Mouse (Mus musculus) forebrain, embryonic 14.5 days (tissue): ENCODE data around the gene Timp3. TPM values are rescaled to one million over a fixed set of nuclear protein-coding genes. Genes with fewer than 3 reads are reported as not detected.

ENCODE experiments used
- ATAC-seq: fragments of 200-750 bp; cut with Nextera tagmentation; 2 replicates; pipeline ENCODE4 v1.8.0; 2017; ENCODE audit warnings: mild to moderate bottlenecking, moderate library complexity
- DNase-seq: peaks from one replicate; pipeline ENCODE4 v3.0.0-alpha.2; 2015; ENCODE audit warnings: low spot score
- H3K27ac ChIP-seq: fragments of 300-500 bp; sonication (generic); 2 replicates; pipeline ENCODE4 v1.5.1; 2014; ENCODE audit warnings: low read depth, mild to moderate bottlenecking, control low read depth, low read length, moderate library complexity
- H3K27me3 ChIP-seq: fragments of 300-500 bp; sonication (generic); replicated peaks from 2 replicates; pipeline ENCODE4 v1.6.1; 2014; ENCODE audit warnings: low read length, control low read depth, mixed read lengths; ENCODE audit not compliant: control insufficient read depth, insufficient read depth
- H3K36me3 ChIP-seq: fragments of 300-500 bp; sonication (generic); 2 replicates; pipeline ENCODE4 v1.6.1; 2014; ENCODE audit warnings: low read length, control low read depth; ENCODE audit not compliant: control insufficient read depth, insufficient read depth
- H3K4me1 ChIP-seq: fragments of 300-500 bp; sonication (generic); 2 replicates; pipeline ENCODE4 v1.6.1; 2014; ENCODE audit warnings: antibody characterized with exemption, low read length, control low read depth; ENCODE audit not compliant: control insufficient read depth, insufficient read depth
- H3K4me2 ChIP-seq: fragments of 300-500 bp; sonication (generic); 2 replicates; pipeline ENCODE4 v1.6.1; 2014; ENCODE audit warnings: mild to moderate bottlenecking, control low read depth, low read length
- H3K4me3 ChIP-seq: fragments of 300-500 bp; sonication (generic); 2 replicates; pipeline ENCODE4 v1.5.1; 2014; ENCODE audit warnings: low read depth, low read length, control low read depth
- H3K9ac ChIP-seq: fragments of 300-500 bp; sonication (generic); 2 replicates; pipeline ENCODE4 v1.6.1; 2014; ENCODE audit warnings: mild to moderate bottlenecking, low read length, control low read depth, moderate library complexity
- H3K9me3 ChIP-seq: fragments of 300-500 bp; sonication (generic); replicated peaks from 2 replicates; pipeline ENCODE4 v1.6.1; 2016; ENCODE audit warnings: low read length, control low read depth, mixed read lengths; ENCODE audit not compliant: control insufficient read depth
- WGBS: fragments of 180-500 bp; shearing (Covaris S2); extraction: QIAGEN DNeasy Blood & Tissue Kit; methylation state at CpG from one replicate; pipeline ENCODE4 v1.1.7; 2014; 5-methylcytosine and 5-hydroxymethylcytosine counted together
- polyA plus RNA-seq: library from polyadenylated mRNA; unstranded; fragments of >200 nt; fragmentation: Nextera tagmentation; extraction: Ambion mirVana; gene quantifications from 2 replicates; pipeline ENCODE4 v1.2.1, GENCODE M21; 2014

Timp3 gene
- polyA plus RNA-seq, 1 experiment from 2014 or later, result 7.9 TPM

GRCm38 (mm10) chr10:86302318-86302648 is 2.1 kb downstream of the Timp3 start:
- ATAC-seq, result no peak
- H3K4me1 ChIP-seq, result peaks cover 31% of the 10 kb centered on the region
- H3K9me3 ChIP-seq, result no peaks in the 10 kb centered on the region
- H3K36me3 ChIP-seq, result no peaks in the 10 kb centered on the region
- H3K27me3 ChIP-seq, result no peaks in the 10 kb centered on the region
- H3K4me3 ChIP-seq, result no peak overlapping the region; the same call in 1 of the 2 replicates
- H3K9ac ChIP-seq, result no peak overlapping the region
- 73% methylated on average over 4 of the region's 4 CpGs for WGBS
- no peak for DNase-seq
- H3K4me2 ChIP-seq, result peak overlapping the region; percentile 98
- 0 out of 2 replicates have a peak overlapping the region, but pooled peaks have one; percentile 27 for H3K27ac ChIP-seq

GRCm38 (mm10) chr10:86302761-86303494 is 2.8 kb downstream of the Timp3 start:
- Histone ChIP-seq H3K27me3 (no peaks in the 10 kb centered on the region), H3K4me2 (peak overlapping the region; percentile 25; the same call in 1 of the 2 replicates), H3K27ac (0 out of 2 replicates have a peak overlapping the region, but pooled peaks have one; percentile 27), H3K9ac (no peak overlapping the region), H3K4me3 (no peak overlapping the region), H3K4me1 (peaks cover 31% of the 10 kb centered on the region), H3K36me3 (no peaks in the 10 kb centered on the region), H3K9me3 (no peaks in the 10 kb centered on the region)
- DNase-seq (peak; percentile 80), ATAC-seq (peak; percentile 40; the same call in 1 of the 2 replicates)
- WGBS, result 13% methylated on average over 8 of the region's 8 CpGs

- Histone ChIP-seq H3K4me2 (no peak overlapping the region), H3K4me1 (peaks cover 31% of the 10 kb centered on the region), H3K4me3 (no peak overlapping the region), H3K9me3 (no peaks in the 10 kb centered on the region), H3K27me3 (no peaks in the 10 kb centered on the region), H3K9ac (no peak overlapping the region), H3K36me3 (no peaks in the 10 kb centered on the region), H3K27ac (no peak overlapping the region)
- DNase-seq (peak; percentile 22), ATAC-seq (no peak)
- WGBS, result 46% methylated on average over 2 of the region's 2 CpGs
These were observed 3.3 kb downstream of the Timp3 start for GRCm38 (mm10) chr10:86303495-86303876.

- WGBS, result 3% methylated on average over 2 of the region's 2 CpGs
- no peaks in the 10 kb centered on the region for H3K36me3 ChIP-seq
These were observed 4.4 kb downstream of the Timp3 start for GRCm38 (mm10) chr10:86304583-86304982.

GRCm38 (mm10) chr10:86307235-86307634 is 7.1 kb downstream of the Timp3 start:
- H3K9me3 ChIP-seq, result no peaks in the 10 kb centered on the region
- H3K4me3 ChIP-seq, result no peak overlapping the region
- peaks cover 18% of the 10 kb centered on the region for H3K4me1 ChIP-seq
- H3K4me2 ChIP-seq, result no peak overlapping the region
- no peaks in the 10 kb centered on the region for H3K27me3 ChIP-seq
- no peak overlapping the region for H3K9ac ChIP-seq
- no peak overlapping the region for H3K27ac ChIP-seq
- H3K36me3 ChIP-seq, result no peaks in the 10 kb centered on the region
- DNase-seq (no peak), ATAC-seq (no peak)
- 85% methylated on average over 4 of the region's 4 CpGs for WGBS

More at GRCm38 (mm10) chr10:86304583-86304982, 4.4 kb downstream of the Timp3 start:
- no peak for ATAC-seq
- Histone ChIP-seq H3K9me3 (no peaks in the 10 kb centered on the region), H3K27me3 (no peaks in the 10 kb centered on the region), H3K9ac (no peak overlapping the region), H3K4me2 (no peak overlapping the region), H3K27ac (no peak overlapping the region), H3K4me1 (peaks cover 31% of the 10 kb centered on the region), H3K4me3 (no peak overlapping the region)
- peak; percentile 8 for DNase-seq

- Histone ChIP-seq H3K36me3 (no peaks in the 10 kb centered on the region), H3K4me1 (no peaks in the 10 kb centered on the region), H3K9ac (no peak overlapping the region), H3K27ac (no peak overlapping the region), H3K4me2 (no peak overlapping the region), H3K27me3 (no peaks in the 10 kb centered on the region), H3K4me3 (no peak overlapping the region), H3K9me3 (no peaks in the 10 kb centered on the region)
- DNase-seq, result no peak
- WGBS, result 88% methylated on average over 6 of the region's 6 CpGs
- ATAC-seq, result no peak
These were observed 10.4 kb downstream of the Timp3 start for GRCm38 (mm10) chr10:86310527-86310926.

GRCm38 (mm10) chr10:86312976-86313375 is 12.8 kb downstream of the Timp3 start:
- Histone ChIP-seq H3K36me3 (no peaks in the 10 kb centered on the region), H3K9ac (no peak overlapping the region), H3K9me3 (no peaks in the 10 kb centered on the region), H3K4me3 (no peak overlapping the region), H3K27me3 (no peaks in the 10 kb centered on the region), H3K27ac (no peak overlapping the region), H3K4me2 (no peak overlapping the region), H3K4me1 (peaks cover 2% of the 10 kb centered on the region; the same call in 1 of the 2 replicates)
- 95% methylated on average over 3 of the region's 3 CpGs for WGBS
- ATAC-seq (no peak), DNase-seq (no peak)

- ATAC-seq (no peak), DNase-seq (no peak)
- WGBS, result 95% methylated on average over 1 of the region's 1 CpGs
- Histone ChIP-seq H3K27ac (no peak overlapping the region), H3K4me3 (no peak overlapping the region), H3K9ac (no peak overlapping the region), H3K4me1 (peaks cover 5% of the 10 kb centered on the region; the same call in 1 of the 2 replicates), H3K36me3 (no peaks in the 10 kb centered on the region), H3K4me2 (no peak overlapping the region), H3K9me3 (no peaks in the 10 kb centered on the region), H3K27me3 (no peaks in the 10 kb centered on the region)
These were observed 13.3 kb downstream of the Timp3 start for GRCm38 (mm10) chr10:86313448-86313847.

GRCm38 (mm10) chr10:86315513-86315912 is 15.3 kb downstream of the Timp3 start:
- peak; percentile 30; the same call in 1 of the 2 replicates for ATAC-seq
- WGBS, result 43% methylated on average over 3 of the region's 3 CpGs
- H3K4me1 ChIP-seq, result peaks cover 10% of the 10 kb centered on the region; the same call in 1 of the 2 replicates
- no peak overlapping the region for H3K4me3 ChIP-seq
- no peak for DNase-seq
- no peaks in the 10 kb centered on the region for H3K27me3 ChIP-seq
- H3K36me3 ChIP-seq, result no peaks in the 10 kb centered on the region
- H3K4me2 ChIP-seq, result no peak overlapping the region
- H3K9ac ChIP-seq, result no peak overlapping the region
- H3K9me3 ChIP-seq, result no peaks in the 10 kb centered on the region
- H3K27ac ChIP-seq, result peak overlapping the region; percentile 33; the same call in 1 of the 2 replicates
